Mouse (Mus musculus): Measurements from ENCODE around the gene Slpi.

GRCm38 (mm10) chr2:164436215-164436913, 47.5 kb upstream of the Slpi start:
- TF ChIP-seq CTCF (IDR thresholded peaks at IDR 0.05; ENCODE audit: control insufficient read depth, insufficient read depth, insufficient replicate concordance, low read depth, low read length) (no peak), POLR2A (IDR thresholded peaks at IDR 0.05; ENCODE audit: control insufficient read depth, low read depth, low read length) (no peak)

Data from testis, adult 2 months (tissue).